Mouse (Mus musculus): ENCODE data around the gene Dnph1. TPM values are rescaled to one million over a fixed set of nuclear protein-coding genes. Genes with fewer than 3 reads are reported as not detected.
A peak's percentile ranks its signal among the peaks of the same experiment; 100 is the strongest.
"Not testable (repeated sequence)": the region's sequence is repeated elsewhere in the genome, so short reads cannot be mapped to it uniquely, and the experiment has no call there.

Gene Dnph1
- polyA plus RNA-seq, 1 experiment from 2014 or later: 59.7 TPM

- DNase-seq (ENCODE audit: low spot score): peak; percentile 42
- ATAC-seq (ENCODE audit: low FRiP score): 0 out of 2 replicates have a peak, but pooled peaks have one; percentile 30
- Histone ChIP-seq H3K4me1 (replicated peaks; ENCODE audit: control insufficient read depth, insufficient read depth, low read length) (peaks cover 8% of the 10 kb centered on the region), H3K36me3 (ENCODE audit: control insufficient read depth, insufficient read depth, low read length) (no peaks in the 10 kb centered on the region), H3K27me3 (ENCODE audit: control insufficient read depth, insufficient read depth, low read length) (peaks cover 26% of the 10 kb centered on the region), H3K4me2 (replicated peaks; ENCODE audit: low read depth, low read length) (peak overlapping the region; percentile 80), H3K9ac (ENCODE audit: low read depth, low read length) (peak overlapping the region; percentile 83), H3K4me3 (ENCODE audit: low read depth, low read length) (peak overlapping the region; percentile 66), H3K9me3 (ENCODE audit: control insufficient read depth, low read length) (no peaks in the 10 kb centered on the region), H3K27ac (ENCODE audit: low read depth, low read length) (no peak overlapping the region)
- under 1% methylated on average over 21 of the region's 22 CpGs for WGBS
These were observed 9.5 kb upstream of the Dnph1 start for GRCm38 (mm10) chr17:46486995-46487394.

- WGBS: 0% methylated on average over 11 of the region's 49 CpGs
- DNase-seq (ENCODE audit: low spot score): peak; percentile 71
- peak; percentile 49 for ATAC-seq (ENCODE audit: low FRiP score)
- Histone ChIP-seq H3K27me3 (ENCODE audit: control insufficient read depth, insufficient read depth, low read length) (peaks cover 26% of the 10 kb centered on the region), H3K4me3 (ENCODE audit: low read depth, low read length) (peak within 1 kb of the TSS; percentile 66), H3K9me3 (ENCODE audit: control insufficient read depth, low read length) (no peaks in the 10 kb centered on the region), H3K27ac (ENCODE audit: low read depth, low read length) (no peak within 1 kb of the TSS), H3K9ac (ENCODE audit: low read depth, low read length) (peak within 1 kb of the TSS; percentile 83), H3K4me2 (replicated peaks; ENCODE audit: low read depth, low read length) (peak within 1 kb of the TSS; percentile 80), H3K36me3 (ENCODE audit: control insufficient read depth, insufficient read depth, low read length) (no peaks in the 10 kb centered on the region), H3K4me1 (replicated peaks; ENCODE audit: control insufficient read depth, insufficient read depth, low read length) (peaks cover 8% of the 10 kb centered on the region)
These were observed 9.1 kb upstream of the Dnph1 start, which contains the start of gene Ttbk1 for GRCm38 (mm10) chr17:46487431-46487830. Ttbk1 (minus strand) TSS chr17:46487675.

- ATAC-seq (ENCODE audit: low FRiP score): no peak
These were observed 1.0 kb upstream of the Dnph1 start for GRCm38 (mm10) chr17:46495486-46495885.

GRCm38 (mm10) chr17:46496081-46496480 lies 430 bp upstream of the Dnph1 start:
- not testable (repeated sequence) for H3K9me3 ChIP-seq (ENCODE audit: control insufficient read depth, low read length); H3K4me3 ChIP-seq (ENCODE audit: low read depth, low read length); DNase-seq (ENCODE audit: low spot score); H3K27ac ChIP-seq (ENCODE audit: low read depth, low read length); H3K27me3 ChIP-seq (ENCODE audit: control insufficient read depth, insufficient read depth, low read length); H3K4me1 ChIP-seq (replicated peaks; ENCODE audit: control insufficient read depth, insufficient read depth, low read length); H3K36me3 ChIP-seq (ENCODE audit: control insufficient read depth, insufficient read depth, low read length); H3K9ac ChIP-seq (ENCODE audit: low read depth, low read length); H3K4me2 ChIP-seq (replicated peaks; ENCODE audit: low read depth, low read length)
- ATAC-seq (ENCODE audit: low FRiP score): peak; percentile 8

More at GRCm38 (mm10) chr17:46495486-46495885, 1.0 kb upstream of the Dnph1 start:
- Histone ChIP-seq H3K36me3 (ENCODE audit: control insufficient read depth, insufficient read depth, low read length) (no peaks in the 10 kb centered on the region), H3K9me3 (ENCODE audit: control insufficient read depth, low read length) (no peaks in the 10 kb centered on the region), H3K27me3 (ENCODE audit: control insufficient read depth, insufficient read depth, low read length) (no peaks in the 10 kb centered on the region; the same call in 1 of the 2 replicates), H3K9ac (ENCODE audit: low read depth, low read length) (no peak overlapping the region), H3K4me1 (replicated peaks; ENCODE audit: control insufficient read depth, insufficient read depth, low read length) (0 out of 2 replicates have a peak, but pooled peaks cover 2% of the 10 kb centered on the region), H3K4me2 (replicated peaks; ENCODE audit: low read depth, low read length) (no peak overlapping the region), H3K4me3 (ENCODE audit: low read depth, low read length) (no peak overlapping the region), H3K27ac (ENCODE audit: low read depth, low read length) (no peak overlapping the region)
- WGBS: 89% methylated on average over 5 of the region's 5 CpGs
- no peak for DNase-seq (ENCODE audit: low spot score)

DNA sequence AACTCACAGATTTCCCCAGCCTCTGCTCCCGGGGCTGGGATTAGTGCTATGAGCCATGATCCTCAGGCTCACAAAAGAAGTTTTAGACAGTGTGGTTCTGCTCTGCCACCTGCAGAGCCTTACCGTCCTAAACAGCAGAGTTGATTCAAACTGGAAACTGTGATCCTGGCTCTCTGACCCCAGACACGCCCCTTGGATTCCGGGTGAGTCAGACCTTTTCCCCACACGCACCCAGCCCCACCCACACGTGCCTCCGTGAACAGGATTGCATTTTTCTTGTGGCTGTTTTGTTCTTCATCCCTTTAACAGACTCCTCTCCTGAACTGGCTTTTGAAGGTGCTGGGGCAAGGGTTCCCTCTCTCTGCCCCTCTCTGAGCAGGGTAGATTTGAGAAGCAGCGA lies 1.4 kb downstream of the Dnph1 start:
- H3K4me2 ChIP-seq (replicated peaks; ENCODE audit: low read depth, low read length): no peak overlapping the region
- H3K9me3 ChIP-seq (ENCODE audit: control insufficient read depth, low read length): no peaks in the 10 kb centered on the region
- H3K4me3 ChIP-seq (ENCODE audit: low read depth, low read length): no peak overlapping the region
- no peak for DNase-seq (ENCODE audit: low spot score)
- 77% methylated on average over 8 of the region's 8 CpGs for WGBS
- H3K4me1 ChIP-seq (replicated peaks; ENCODE audit: control insufficient read depth, insufficient read depth, low read length): 0 out of 2 replicates have a peak, but pooled peaks cover 2% of the 10 kb centered on the region
- no peak for ATAC-seq (ENCODE audit: low FRiP score)
- no peaks in the 10 kb centered on the region for H3K36me3 ChIP-seq (ENCODE audit: control insufficient read depth, insufficient read depth, low read length)
- H3K27me3 ChIP-seq (ENCODE audit: control insufficient read depth, insufficient read depth, low read length): no peaks in the 10 kb centered on the region; the same call in 1 of the 2 replicates
- no peak overlapping the region for H3K9ac ChIP-seq (ENCODE audit: low read depth, low read length)
- no peak overlapping the region for H3K27ac ChIP-seq (ENCODE audit: low read depth, low read length)

GRCm38 (mm10) chr17:46502775-46503174 lies 6.3 kb downstream of the Dnph1 start:
- ATAC-seq (ENCODE audit: low FRiP score) (no peak), DNase-seq (ENCODE audit: low spot score) (no peak)
- no peaks in the 10 kb centered on the region for H3K27me3 ChIP-seq (ENCODE audit: control insufficient read depth, insufficient read depth, low read length)
- 92% methylated on average over 2 of the region's 2 CpGs for WGBS
- no peak overlapping the region for H3K4me3 ChIP-seq (ENCODE audit: low read depth, low read length)
- H3K4me1 ChIP-seq (replicated peaks; ENCODE audit: control insufficient read depth, insufficient read depth, low read length): 0 out of 2 replicates have a peak, but pooled peaks cover under 1% of the 10 kb centered on the region
- H3K27ac ChIP-seq (ENCODE audit: low read depth, low read length): no peak overlapping the region
- no peak overlapping the region for H3K9ac ChIP-seq (ENCODE audit: low read depth, low read length)
- H3K36me3 ChIP-seq (ENCODE audit: control insufficient read depth, insufficient read depth, low read length): no peaks in the 10 kb centered on the region
- H3K9me3 ChIP-seq (ENCODE audit: control insufficient read depth, low read length): no peaks in the 10 kb centered on the region
- H3K4me2 ChIP-seq (replicated peaks; ENCODE audit: low read depth, low read length): no peak overlapping the region

- no peak overlapping the region for H3K27ac ChIP-seq (ENCODE audit: low read depth, low read length)
- 82% methylated on average over 14 of the region's 14 CpGs for WGBS
- H3K4me1 ChIP-seq (replicated peaks; ENCODE audit: control insufficient read depth, insufficient read depth, low read length): no peaks in the 10 kb centered on the region
- ATAC-seq (ENCODE audit: low FRiP score) (no peak), DNase-seq (ENCODE audit: low spot score) (no peak)
- no peak overlapping the region for H3K4me3 ChIP-seq (ENCODE audit: low read depth, low read length)
- H3K9ac ChIP-seq (ENCODE audit: low read depth, low read length): no peak overlapping the region
- H3K4me2 ChIP-seq (replicated peaks; ENCODE audit: low read depth, low read length): no peak overlapping the region
- no peaks in the 10 kb centered on the region for H3K27me3 ChIP-seq (ENCODE audit: control insufficient read depth, insufficient read depth, low read length)
- no peaks in the 10 kb centered on the region for H3K36me3 ChIP-seq (ENCODE audit: control insufficient read depth, insufficient read depth, low read length)
- no peaks in the 10 kb centered on the region for H3K9me3 ChIP-seq (ENCODE audit: control insufficient read depth, low read length)
These were observed 7.5 kb downstream of the Dnph1 start for GRCm38 (mm10) chr17:46503847-46504638.

- Histone ChIP-seq H3K4me3 (ENCODE audit: low read depth, low read length) (no peak overlapping the region), H3K27ac (ENCODE audit: low read depth, low read length) (no peak overlapping the region), H3K4me2 (replicated peaks; ENCODE audit: low read depth, low read length) (no peak overlapping the region), H3K4me1 (replicated peaks; ENCODE audit: control insufficient read depth, insufficient read depth, low read length) (no peaks in the 10 kb centered on the region), H3K9ac (ENCODE audit: low read depth, low read length) (no peak overlapping the region), H3K9me3 (ENCODE audit: control insufficient read depth, low read length) (no peaks in the 10 kb centered on the region), H3K36me3 (ENCODE audit: control insufficient read depth, insufficient read depth, low read length) (no peaks in the 10 kb centered on the region), H3K27me3 (ENCODE audit: control insufficient read depth, insufficient read depth, low read length) (no peaks in the 10 kb centered on the region)
- no peak for DNase-seq (ENCODE audit: low spot score)
- 88% methylated on average over 3 of the region's 3 CpGs for WGBS
- ATAC-seq (ENCODE audit: low FRiP score): no peak
These were observed 9.1 kb downstream of the Dnph1 start for GRCm38 (mm10) chr17:46505617-46506016.
